Mouse (Mus musculus): ENCODE measurements around the gene 2610044O15Rik8. TPM values are rescaled to one million over a fixed set of nuclear protein-coding genes. Genes with fewer than 3 reads are reported as not detected.

2610044O15Rik8 gene
- polyA plus RNA-seq (2017; shearing (Covaris generic)): 11.0 TPM

GRCm38 (mm10) chr8:129234027-129234733, at the start of gene 2610044O15Rik8:
Gene 2610044O15Rik8, minus strand, starts transcription at chr8:129234406.

Other genes with a start within 250 kb of the 2610044O15Rik8 start
- gene Ccdc7a, start 168.9 kb downstream of the 2610044O15Rik8 start, polyA plus RNA-seq (2017; shearing (Covaris generic)): not detected
- not detected for gene Ccdc7b, start 167.3 kb downstream of the 2610044O15Rik8 start, polyA plus RNA-seq (2017; shearing (Covaris generic))
- gene Gm10999, start 102.7 kb downstream of the 2610044O15Rik8 start, polyA plus RNA-seq (2017; shearing (Covaris generic)): not detected